Mouse (Mus musculus): ENCODE measurements around the gene Slc4a8. TPM values are rescaled to one million over a fixed set of nuclear protein-coding genes. Genes with fewer than 3 reads are reported as not detected.
"Not testable (repeated sequence)": the region's sequence is repeated elsewhere in the genome, so short reads cannot be mapped to it uniquely, and the experiment has no call there.

Gene Slc4a8
- total RNA-seq, 2 experiments from 2014 or later, result 79.1 to 82.0 TPM

DNA sequence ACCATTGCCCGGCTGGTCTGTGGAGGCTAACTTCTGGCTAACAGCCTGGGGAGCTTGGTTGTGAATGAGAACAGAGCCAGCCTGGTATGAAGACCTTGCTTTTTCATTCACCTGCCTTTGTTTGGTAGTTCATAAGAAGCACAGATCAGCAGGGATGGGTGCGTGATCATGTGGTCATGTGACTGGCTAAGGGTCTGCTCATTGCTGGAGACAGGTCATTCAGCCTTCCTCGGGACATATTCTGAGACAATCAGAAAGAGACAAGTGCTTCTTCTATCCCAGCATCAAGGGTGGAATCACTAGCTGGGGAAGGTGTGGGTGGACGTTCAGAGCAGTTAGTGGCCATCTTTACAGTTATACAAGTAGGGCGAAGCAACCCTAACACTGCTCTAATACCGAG is 22.1 kb upstream of the Slc4a8 start:
- no peak for DNase-seq (ENCODE audit: low spot score in 2 of 2)

DNA sequence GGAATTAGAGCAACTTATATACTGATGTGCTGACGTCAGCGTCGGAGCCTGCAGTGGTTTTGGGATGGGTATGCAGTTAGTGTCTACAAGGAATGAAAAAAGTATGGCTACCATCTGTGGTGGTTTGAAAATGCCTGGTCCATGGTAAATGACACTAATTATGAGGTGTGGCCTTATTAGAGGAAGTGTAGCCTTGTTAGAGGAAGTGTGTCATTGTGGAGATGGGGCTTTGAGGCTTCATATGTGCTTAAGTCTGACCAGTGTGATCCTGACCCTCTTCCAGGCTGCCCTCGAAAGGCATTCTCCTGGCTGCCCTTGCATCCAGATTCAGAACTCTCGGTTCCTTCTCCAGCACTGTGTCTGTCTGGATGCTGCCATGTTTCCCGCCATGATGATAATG is 18.3 kb upstream of the Slc4a8 start:
- DNase-seq (ENCODE audit: low spot score in 2 of 2), result no peak

DNA sequence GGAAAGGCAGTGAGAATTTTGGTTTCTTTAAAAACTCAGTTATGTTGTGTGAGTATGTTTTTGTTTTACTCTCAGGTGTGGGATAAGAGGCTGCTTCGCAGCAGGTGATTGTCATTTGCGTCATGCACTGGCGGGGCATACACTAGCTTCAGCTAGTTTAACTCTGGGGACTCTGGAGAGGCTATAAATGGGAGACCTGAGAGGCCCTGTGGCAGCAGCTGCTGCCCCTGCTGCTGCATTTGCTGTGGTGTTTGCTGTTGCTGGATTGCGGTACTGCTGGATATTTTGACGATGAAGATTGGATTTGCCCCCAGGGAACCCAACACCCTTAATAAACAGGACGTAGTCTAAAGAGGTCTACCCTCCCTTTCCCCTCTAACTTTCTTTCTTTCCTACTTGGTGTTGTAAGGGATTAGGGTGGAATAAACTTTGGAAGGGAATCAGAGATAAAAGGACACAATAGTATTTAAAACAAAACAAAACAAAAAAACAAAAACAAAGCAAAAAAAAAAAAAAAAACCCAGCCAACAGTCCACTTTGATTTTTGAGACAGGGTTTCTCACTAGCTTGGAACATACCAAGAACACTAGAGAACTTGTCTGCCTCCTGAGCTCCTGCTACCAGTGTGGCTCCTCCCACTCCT is 14.9 kb upstream of the Slc4a8 start:
- DNase-seq (ENCODE audit: low spot score in 2 of 2), result no peak

GRCm38 (mm10) chr15:100747121-100747963 is 14.2 kb upstream of the Slc4a8 start:
- DNase-seq (ENCODE audit: low spot score in 2 of 2), result no peak

DNA sequence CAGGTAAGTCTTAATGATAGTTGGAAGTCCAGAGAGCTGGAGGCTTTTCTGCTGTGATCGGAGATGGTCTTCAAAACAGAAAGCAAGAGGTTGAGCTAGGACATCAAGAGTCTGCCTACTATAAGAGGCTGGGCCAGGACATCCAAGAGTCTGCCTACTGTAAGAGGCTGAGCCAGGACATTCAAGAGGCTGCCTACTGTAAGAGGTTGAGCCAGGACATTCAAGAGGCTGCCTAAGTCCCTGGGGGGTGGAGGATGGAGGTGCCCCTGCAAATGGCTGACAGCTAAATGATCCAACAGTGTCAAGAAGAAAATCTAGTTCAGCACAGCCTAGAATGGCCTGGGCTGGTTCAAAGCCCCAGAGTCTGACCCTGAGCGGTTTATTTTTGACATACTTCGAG is 13.0 kb upstream of the Slc4a8 start:
- DNase-seq (ENCODE audit: low spot score in 2 of 2), result no peak

- no peak for DNase-seq (ENCODE audit: low spot score in 2 of 2)
Measured at GRCm38 (mm10) chr15:100749751-100750538, 11.6 kb upstream of the Slc4a8 start.

GRCm38 (mm10) chr15:100752439-100752838 is 9.1 kb upstream of the Slc4a8 start:
- no peak for DNase-seq (ENCODE audit: low spot score in 2 of 2)

- no peak for DNase-seq (ENCODE audit: low spot score in 2 of 2)
Measured at GRCm38 (mm10) chr15:100753045-100753444, 8.5 kb upstream of the Slc4a8 start.

DNA sequence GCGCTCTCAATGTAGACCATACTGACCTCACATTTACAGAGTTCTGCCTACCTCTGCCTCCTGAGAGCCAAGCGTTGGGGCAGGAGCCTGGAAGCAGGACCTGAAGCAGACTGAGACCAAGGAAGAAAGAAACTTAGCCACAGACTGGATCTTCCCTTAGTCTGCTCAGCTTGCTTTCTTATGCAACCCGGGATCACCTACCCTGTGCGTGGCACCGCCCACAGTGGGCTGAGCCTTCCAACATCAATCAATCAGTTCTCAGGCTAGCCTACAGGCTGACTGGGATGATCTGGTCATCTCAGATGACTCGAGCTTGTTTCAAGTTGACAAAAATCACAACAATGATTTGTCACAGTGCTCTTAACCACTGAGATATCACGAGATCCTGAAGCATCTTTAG is 7.5 kb upstream of the Slc4a8 start:
- no peak for DNase-seq (ENCODE audit: low spot score in 2 of 2)

- no peak for DNase-seq (ENCODE audit: low spot score in 2 of 2)
Measured at GRCm38 (mm10) chr15:100754805-100755497, 6.6 kb upstream of the Slc4a8 start.

- no peak for DNase-seq (ENCODE audit: low spot score in 2 of 2)
Measured at GRCm38 (mm10) chr15:100755498-100755859, 6.1 kb upstream of the Slc4a8 start.

DNA sequence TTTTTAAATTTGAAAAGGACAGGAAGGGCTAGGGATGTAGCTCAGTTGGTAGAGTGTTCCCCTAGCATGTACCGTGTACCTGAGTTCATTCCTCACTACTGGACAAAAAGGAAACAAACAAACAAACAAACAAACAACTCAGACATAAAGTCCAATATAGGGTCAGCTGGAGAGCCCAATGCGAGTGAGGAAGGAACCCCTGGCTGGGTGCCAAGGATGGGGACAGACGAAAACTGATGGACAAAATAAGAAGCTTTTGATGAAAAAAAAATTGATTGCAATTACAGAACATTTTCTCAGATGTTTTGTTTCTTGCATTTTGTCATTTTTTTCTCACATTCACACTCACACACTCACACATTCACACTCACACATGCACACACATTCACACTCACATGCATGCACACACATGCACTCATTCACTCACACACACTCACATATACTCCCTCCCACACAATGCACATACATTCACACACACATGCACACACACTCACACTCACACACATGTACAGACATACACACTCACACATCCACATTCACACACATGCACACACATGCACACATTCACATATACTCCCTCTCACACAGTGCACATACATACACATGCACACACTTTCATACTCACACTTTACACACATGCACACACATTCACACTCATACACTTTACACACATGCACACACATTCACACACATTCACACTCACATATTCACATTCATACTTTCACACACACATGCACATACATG is 5.5 kb upstream of the Slc4a8 start:
- no peak for DNase-seq (ENCODE audit: low spot score in 2 of 2)

DNA sequence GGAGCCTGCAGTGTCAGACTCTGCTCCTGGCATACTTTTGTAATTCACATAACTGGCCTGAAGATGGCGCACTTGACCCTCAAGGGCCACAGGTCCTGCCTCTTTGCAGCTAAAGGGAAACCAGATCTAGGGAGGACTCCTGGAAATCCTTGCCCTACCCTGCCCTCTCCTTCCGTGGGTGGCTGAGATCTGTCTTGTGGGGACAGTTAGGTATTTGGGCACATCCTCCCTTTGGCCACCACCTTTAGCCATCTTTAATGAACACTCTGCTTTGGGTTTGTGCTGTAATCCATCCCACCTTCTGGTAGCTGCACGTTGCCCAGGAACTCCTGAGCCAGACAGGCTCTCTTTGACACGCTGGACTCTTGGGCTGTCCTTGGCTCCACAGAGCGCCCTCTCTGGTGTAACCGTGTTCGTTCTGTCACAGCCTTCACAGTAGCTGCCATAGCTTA is 4.0 kb upstream of the Slc4a8 start:
- DNase-seq (ENCODE audit: low spot score in 2 of 2), result peak; percentile 54 to 77

- no peak for DNase-seq (ENCODE audit: low spot score in 2 of 2)
Measured at GRCm38 (mm10) chr15:100759286-100759685, 2.3 kb upstream of the Slc4a8 start.

GRCm38 (mm10) chr15:100761036-100761418 is 520 bp upstream of the Slc4a8 start:
- no peak for DNase-seq (ENCODE audit: low spot score in 2 of 2)

GRCm38 (mm10) chr15:100762649-100763048 is 1.1 kb downstream of the Slc4a8 start:
- DNase-seq (ENCODE audit: low spot score in 2 of 2), result no peak

- no peak for DNase-seq (ENCODE audit: low spot score in 2 of 2)
Measured at GRCm38 (mm10) chr15:100764163-100764951, 2.8 kb downstream of the Slc4a8 start.

DNA sequence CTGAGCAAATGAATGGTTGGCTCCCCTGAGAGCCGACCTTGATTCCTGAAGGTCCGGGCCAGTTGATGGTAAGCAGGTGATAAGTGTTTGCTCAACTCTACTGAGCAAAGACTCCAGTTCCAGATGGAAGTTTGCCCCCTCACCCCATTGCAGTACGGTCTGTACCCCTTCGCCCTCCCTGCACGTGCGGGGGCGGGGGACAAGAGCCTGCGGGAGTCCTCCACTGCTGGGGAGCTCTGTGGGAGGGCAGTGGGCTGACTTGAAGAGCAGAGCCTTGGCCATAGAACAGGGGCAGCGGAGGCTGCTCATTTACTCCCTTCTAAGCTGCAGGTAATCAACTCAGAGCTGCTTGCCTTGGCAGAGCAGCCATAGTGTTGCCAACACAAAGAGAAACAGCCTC is 5.3 kb downstream of the Slc4a8 start:
- DNase-seq (ENCODE audit: low spot score in 2 of 2), result no peak

DNA sequence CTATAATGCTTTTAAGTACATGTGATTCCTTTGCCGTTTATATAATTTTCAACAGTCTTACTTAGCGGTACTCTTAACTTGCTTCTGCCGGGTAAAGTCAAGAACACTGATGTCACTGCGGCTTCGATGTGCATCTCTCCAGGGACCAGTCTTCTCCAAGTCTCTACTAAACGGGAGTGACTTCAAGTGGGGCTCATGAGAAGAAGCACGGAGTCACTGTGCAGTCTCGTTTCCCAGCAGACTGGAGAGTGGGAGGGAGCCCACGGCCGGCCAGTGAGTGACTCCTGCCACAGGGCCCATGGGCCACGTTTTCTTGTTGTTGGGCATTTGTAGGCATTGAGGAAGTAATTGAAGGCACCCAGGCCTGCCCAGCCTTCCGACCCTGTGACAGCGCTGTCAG is 6.3 kb downstream of the Slc4a8 start:
- no peak for DNase-seq (ENCODE audit: low spot score in 2 of 2)

- not testable (repeated sequence) for DNase-seq (ENCODE audit: low spot score in 2 of 2)
Measured at GRCm38 (mm10) chr15:100769023-100769422, 7.5 kb downstream of the Slc4a8 start.
